Mouse (Mus musculus) urinary bladder, adult 18-20 months (tissue): ENCODE data around the gene E2f8.

ENCODE experiments used
- DNase-seq, 2 experiments: peaks; one replicate each; pipeline ENCODE4 v3.0.0; 2022; ENCODE audit warnings: low spot score in 2 of 2, mixed read lengths in 2 of 2

Gene E2f8

DNA sequence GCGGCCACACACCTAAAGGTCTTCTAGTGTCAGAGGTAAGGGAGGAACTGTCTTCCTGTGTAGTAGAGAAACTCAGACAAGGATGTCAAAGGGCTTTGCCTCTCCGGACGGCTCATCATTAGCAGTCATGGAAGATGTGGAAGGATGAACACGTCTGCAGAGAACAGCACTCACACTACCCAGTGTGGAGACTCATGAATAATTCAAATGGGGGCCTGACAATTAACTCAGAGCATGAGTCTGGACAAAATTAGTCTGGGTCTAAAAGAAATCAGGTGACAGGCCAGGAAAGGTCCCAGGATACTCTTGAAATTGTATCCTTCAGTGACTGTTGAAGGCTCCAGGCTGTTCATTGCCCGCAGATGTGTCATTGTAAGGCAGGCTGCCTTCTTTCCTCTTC lies 9.6 kb upstream of the E2f8 start:
- DNase-seq, result no peak

DNA sequence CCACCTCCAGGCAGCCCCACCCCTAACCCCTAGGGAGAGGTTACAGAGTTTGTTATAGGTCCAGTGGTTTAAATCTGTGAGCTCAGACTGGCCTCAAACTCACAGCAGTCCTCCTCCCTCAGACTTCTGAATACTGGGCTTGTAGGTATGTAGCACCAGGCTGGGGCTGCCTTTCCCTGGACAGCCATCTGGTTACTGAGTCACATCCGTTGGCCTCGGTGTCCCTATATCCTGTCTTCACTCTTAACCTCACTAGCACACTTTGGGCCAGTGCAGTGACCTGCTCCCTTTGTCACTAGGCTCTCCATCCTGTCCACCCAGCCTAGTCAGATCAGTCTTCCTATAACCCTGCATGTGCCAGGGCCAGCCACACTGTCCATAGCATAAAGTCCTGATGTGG lies 7.4 kb upstream of the E2f8 start:
- no peak for DNase-seq

DNA sequence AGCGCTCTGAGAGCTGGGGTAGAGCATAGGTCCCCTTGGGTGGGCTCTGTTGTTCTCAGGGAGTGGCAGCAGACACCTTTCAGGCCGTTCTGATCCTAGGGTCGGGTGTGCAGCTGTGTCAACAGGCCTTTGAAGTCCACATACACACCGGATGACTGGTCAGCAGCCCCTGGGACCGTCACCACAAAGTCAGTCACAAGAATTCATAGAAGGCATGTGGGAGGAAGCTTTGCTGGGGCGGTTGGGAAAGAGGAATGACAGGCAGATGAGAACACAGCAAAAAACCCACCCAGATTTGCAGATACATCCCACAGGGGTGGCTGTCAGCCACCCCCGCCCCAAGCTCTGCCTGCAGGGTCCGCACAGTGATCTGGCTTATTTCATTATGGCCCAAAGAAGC lies 6.6 kb upstream of the E2f8 start:
- DNase-seq, result no peak

- DNase-seq, result no peak
Measured at GRCm38 (mm10) chr7:48884266-48884611, 2.8 kb upstream of the E2f8 start.

GRCm38 (mm10) chr7:48883525-48884265 lies 2.3 kb upstream of the E2f8 start:
- DNase-seq, result no peak

DNA sequence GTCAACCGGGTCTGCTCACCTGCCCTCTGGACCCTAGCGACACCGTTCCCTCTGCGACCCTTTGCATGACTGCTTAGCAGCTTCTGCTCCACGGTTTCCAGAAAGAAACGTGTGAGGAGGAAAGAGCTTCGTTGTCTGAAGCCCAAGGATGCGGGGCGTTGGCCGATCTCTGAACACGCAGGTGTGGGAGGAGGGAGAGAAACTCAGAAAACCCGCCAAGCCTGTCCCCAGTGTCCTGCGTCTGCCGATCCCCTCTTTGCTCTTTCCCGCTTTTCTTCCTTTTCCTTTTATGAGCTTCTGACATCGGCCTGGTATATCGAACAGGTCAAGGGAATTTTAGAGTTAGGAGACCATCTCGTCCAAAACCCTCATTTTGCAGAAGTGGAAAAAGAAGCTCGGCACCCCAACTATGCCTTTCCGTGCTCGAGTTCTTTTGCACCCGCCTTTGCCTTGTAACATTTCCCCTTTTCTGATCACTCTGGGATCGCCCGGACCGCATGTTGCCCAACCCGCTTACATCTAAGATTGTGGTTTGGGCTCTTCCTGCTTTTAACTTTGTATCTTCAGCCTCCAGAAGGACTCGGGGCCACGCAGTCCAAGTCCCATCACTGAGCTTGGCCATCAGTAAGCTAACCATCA lies 694 bp upstream of the E2f8 start:
- DNase-seq, result no peak

DNA sequence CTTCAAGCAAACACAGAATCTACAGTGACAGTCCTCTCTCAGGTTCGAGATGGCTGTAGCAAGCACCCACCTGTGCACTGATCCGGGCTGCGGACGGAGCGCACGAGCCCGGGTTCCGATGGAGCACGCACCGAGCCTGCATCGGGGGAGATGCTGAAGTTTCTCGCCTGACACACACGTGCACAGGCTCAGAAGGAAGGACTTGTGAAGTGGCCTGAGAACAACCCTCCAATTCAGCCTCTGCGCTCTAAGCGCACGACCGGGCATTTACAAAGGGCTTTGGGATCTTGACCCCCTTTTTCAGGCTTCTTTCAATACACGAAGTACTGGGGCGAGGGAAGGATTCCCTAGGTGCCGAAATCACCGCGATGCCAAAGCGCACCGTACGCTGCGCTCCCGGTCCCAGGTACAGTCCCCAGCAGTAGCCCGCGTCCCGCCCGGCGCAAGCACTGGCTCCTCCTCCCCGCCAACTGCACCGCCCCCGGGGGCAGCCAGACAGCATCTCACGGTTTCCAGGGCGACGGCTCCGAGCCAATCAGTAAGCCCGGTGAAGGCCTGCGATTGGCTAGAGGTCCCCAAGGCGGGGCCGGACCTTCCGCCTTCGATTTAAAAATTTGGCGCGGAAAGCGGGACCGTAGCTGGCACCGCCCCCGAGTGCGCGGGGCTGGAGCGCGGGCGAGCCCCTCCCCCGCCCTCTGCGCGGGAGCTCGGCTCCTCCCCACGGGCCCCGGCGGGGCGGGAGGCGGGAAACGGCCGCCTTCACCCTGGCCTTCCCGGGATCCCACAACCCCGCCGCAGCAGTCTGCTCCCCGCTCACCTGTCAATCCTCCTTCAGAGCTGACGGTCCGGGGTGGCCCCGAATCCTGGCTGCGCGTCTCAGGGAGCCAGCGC lies 560 bp downstream of the E2f8 start:
- peak; percentile 89 to 93 for DNase-seq

GRCm38 (mm10) chr7:48879574-48879973 lies 1.8 kb downstream of the E2f8 start:
- no peak for DNase-seq

DNA sequence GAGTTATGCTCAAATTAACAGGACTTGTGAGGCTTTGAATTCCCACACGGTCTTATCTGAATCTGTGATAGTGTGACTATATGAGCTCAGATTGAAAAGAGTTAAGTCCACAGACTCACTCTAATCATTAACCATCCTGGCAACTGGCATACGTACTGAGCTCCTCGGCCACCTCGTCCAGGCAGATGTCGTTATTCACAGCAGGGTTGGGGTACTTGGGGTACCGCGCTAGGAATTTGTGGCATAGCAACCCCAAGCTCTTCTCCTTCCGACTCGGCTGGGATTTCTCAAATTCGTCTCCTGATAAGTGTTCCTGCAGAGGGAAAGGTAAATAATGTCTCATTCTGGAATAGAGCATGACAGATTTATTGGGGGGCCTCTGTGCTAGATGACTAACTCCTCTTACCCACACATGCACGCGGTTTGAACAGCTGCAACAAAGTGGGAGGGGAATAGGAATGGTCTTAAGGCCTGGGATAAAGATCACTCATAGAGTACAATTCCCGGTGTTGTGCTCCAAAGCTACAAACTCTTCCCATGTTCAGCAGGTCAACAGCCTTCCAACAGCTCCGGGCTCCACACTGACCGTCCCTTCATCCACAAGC lies 3.5 kb downstream of the E2f8 start:
- DNase-seq, result no peak

- no peak for DNase-seq
Measured at GRCm38 (mm10) chr7:48876526-48876925, 4.9 kb downstream of the E2f8 start.

GRCm38 (mm10) chr7:48875096-48875495 lies 6.3 kb downstream of the E2f8 start:
- no peak for DNase-seq

GRCm38 (mm10) chr7:48871292-48871691 lies 10.1 kb downstream of the E2f8 start:
- DNase-seq, result no peak

DNA sequence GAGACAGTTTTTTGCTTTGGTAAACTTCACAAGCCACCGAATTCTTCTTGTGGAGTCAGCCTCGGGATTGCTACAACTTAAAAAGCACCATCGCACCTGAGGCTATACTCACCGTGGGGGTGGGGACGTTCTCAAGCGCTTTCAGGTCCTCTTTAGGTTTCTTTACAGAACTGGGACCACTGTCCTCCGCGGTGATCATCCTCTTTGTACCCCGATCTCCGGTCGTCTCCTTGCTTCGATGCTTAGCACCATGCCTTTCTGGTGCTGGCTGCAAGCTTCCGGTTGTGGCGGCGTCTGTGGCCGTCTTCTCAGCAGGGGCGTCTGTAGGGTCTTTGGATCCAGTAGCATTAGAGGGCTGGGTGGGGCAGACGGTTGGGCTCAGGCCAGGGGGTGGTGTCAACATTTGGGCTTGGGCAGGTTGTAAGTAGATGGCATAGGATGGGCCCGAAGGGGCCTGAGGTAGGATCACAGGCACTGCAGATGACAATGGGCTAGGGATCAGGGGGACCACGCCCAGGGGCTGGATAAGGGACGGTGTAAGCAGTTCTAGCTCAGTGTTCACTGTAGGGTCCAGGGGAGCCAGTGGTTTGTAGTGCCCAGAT lies 10.7 kb downstream of the E2f8 start:
- no peak for DNase-seq

DNA sequence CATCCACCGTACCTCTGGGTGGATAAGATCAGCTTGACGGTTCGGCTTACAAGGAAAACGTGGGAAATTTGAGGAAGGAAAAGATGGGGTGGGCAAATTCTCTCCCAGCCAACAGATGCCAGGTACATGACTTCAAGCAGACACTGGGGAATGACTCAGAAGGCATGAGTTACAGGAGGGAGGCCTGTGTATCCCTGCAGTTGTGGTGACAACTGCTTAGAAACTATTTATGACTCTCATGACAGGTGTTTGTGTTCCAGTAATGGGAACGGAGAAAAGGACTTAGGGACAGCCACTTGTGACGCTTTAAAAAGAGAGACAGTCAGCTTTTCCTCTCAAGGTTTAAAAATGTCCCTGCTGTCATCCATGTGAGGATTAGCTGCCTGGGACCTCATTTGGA lies 11.3 kb downstream of the E2f8 start:
- DNase-seq, result no peak

DNA sequence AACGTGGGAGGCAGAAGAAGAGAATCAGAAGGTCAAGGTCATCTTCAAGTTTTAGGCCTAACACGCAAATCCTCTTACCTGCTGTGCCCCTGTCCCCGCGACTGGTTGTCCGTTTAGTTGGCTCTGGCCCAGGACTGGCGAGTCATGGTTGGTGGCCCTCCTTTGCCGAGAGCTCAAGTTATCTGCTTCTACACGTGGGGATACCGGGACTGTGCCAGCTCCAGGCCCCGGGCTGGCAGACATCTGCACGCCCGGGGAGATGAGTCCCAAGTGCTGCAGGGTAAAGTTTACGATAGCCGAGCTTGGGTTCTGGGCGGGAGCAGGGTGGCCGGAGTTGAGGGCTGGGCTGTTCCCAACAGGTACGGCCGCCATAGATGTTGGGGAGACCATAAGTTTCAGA lies 13.8 kb downstream of the E2f8 start:
- DNase-seq, result no peak

GRCm38 (mm10) chr7:48864671-48865458 lies 16.5 kb downstream of the E2f8 start:
- no peak for DNase-seq

GRCm38 (mm10) chr7:48864199-48864598 lies 17.2 kb downstream of the E2f8 start:
- DNase-seq, result no peak

DNA sequence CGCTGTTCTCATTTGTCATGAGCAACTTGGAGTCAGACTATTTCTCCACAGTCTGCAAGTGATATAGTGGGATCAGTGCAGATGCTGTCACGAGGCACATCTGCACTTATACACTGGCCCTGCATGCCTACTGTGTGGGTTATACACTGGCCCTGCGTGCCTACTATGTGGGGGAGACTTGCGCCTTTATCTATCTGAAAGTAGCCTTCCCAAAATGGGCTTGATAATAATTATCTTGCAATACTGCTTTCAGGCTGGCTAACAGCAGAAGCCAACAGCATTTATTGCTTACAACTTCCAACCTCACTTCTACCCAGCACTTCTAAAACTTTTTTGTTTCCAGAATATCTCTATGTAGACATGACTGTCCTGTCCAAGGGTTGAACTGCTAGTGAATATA lies 19.6 kb downstream of the E2f8 start:
- DNase-seq, result no peak

DNA sequence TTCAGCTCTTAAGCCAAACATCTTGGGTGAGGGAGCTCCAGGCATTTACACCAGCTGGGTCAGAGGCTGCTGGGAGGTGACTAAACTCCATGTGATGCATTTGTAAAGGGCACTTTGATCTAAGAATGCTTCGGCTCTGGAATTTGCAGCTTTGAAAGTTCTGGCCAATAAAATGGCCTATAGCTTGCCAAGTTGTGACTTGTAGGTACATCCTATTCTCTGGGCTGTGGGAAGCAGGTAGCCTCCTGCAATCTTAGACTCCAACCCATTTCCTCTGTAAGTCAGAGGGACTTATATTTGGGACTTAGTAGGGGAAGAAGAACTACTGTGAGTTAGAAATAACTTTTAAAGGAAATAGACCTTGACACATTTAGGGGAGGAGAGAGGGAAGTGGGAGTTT lies 20.4 kb downstream of the E2f8 start:
- no peak for DNase-seq

GRCm38 (mm10) chr7:48859362-48859761 lies 22.0 kb downstream of the E2f8 start:
- DNase-seq, result no peak

- DNase-seq, result no peak
Measured at GRCm38 (mm10) chr7:48858257-48858656, 23.1 kb downstream of the E2f8 start.
